Mouse (Mus musculus) thymus, postnatal 10 days (tissue): ENCODE measurements around the gene Zscan5b.
"Not testable (repeated sequence)": the region's sequence is repeated elsewhere in the genome, so short reads cannot be mapped to it uniquely, and the experiment has no call there.

Experiments
- DNase-seq, 2 experiments: peaks; one replicate each; pipeline ENCODE4 v3.0.0; 2021; ENCODE audit warnings: low spot score in 2 of 2

Gene Zscan5b

GRCm38 (mm10) chr7:6244361-6245292 is 22.5 kb downstream of the Zscan5b start:
- no peak for DNase-seq

GRCm38 (mm10) chr7:6252410-6252809 is 30.3 kb downstream of the Zscan5b start, which contains the start of gene Epp13:
Gene Epp13 (plus strand): TSS chr7:6252710.
- DNase-seq = no peak

- DNase-seq = no peak
These were observed 32.4 kb downstream of the Zscan5b start for GRCm38 (mm10) chr7:6254451-6254850.

GRCm38 (mm10) chr7:6257386-6257785 is 35.3 kb downstream of the Zscan5b start:
- DNase-seq = no peak

- no peak for DNase-seq
These were observed 36.4 kb downstream of the Zscan5b start for GRCm38 (mm10) chr7:6258232-6259220.

- not testable (repeated sequence) for DNase-seq
These were observed 37.9 kb downstream of the Zscan5b start for GRCm38 (mm10) chr7:6260004-6260403.

- no peak for DNase-seq
These were observed 40.0 kb downstream of the Zscan5b start for GRCm38 (mm10) chr7:6262120-6262519.

- no peak for DNase-seq
These were observed 40.9 kb downstream of the Zscan5b start for GRCm38 (mm10) chr7:6262984-6263383.

GRCm38 (mm10) chr7:6265695-6266094 is 43.6 kb downstream of the Zscan5b start:
- peak; percentile 27 to 57 for DNase-seq

- no peak for DNase-seq
These were observed 55.8 kb downstream of the Zscan5b start for GRCm38 (mm10) chr7:6277906-6278305.

GRCm38 (mm10) chr7:6282749-6283148 is 60.7 kb downstream of the Zscan5b start:
- peak; percentile 79 to 86 for DNase-seq

- DNase-seq = peak; percentile 67 to 72
These were observed 61.5 kb downstream of the Zscan5b start for GRCm38 (mm10) chr7:6283451-6284075.

GRCm38 (mm10) chr7:6284442-6285012 is 62.4 kb downstream of the Zscan5b start:
- DNase-seq = no peak

- DNase-seq = no peak
These were observed 63.3 kb downstream of the Zscan5b start for GRCm38 (mm10) chr7:6285366-6285765.

GRCm38 (mm10) chr7:6285842-6286705 is 64.0 kb downstream of the Zscan5b start, which contains the start of gene Zfp667:
Gene Zfp667 (plus strand): TSS chr7:6286579.
- peak; percentile 99 to 100 for DNase-seq

- DNase-seq = peak; percentile 29 to 34
These were observed 64.9 kb downstream of the Zscan5b start for GRCm38 (mm10) chr7:6286921-6287531.
